Mouse (Mus musculus) thymus, postnatal 4 days (tissue): ENCODE measurements at regions not wholly inside any gene's neighbourhood (a gene's known extent, or its start where the extent isn't known, plus 50 kb on each side); places are given as distances from the start of the nearest gene placed in this dataset.

Experiments
- DNase-seq: peaks from one replicate; pipeline ENCODE4 v3.0.0; 2021

DNA sequence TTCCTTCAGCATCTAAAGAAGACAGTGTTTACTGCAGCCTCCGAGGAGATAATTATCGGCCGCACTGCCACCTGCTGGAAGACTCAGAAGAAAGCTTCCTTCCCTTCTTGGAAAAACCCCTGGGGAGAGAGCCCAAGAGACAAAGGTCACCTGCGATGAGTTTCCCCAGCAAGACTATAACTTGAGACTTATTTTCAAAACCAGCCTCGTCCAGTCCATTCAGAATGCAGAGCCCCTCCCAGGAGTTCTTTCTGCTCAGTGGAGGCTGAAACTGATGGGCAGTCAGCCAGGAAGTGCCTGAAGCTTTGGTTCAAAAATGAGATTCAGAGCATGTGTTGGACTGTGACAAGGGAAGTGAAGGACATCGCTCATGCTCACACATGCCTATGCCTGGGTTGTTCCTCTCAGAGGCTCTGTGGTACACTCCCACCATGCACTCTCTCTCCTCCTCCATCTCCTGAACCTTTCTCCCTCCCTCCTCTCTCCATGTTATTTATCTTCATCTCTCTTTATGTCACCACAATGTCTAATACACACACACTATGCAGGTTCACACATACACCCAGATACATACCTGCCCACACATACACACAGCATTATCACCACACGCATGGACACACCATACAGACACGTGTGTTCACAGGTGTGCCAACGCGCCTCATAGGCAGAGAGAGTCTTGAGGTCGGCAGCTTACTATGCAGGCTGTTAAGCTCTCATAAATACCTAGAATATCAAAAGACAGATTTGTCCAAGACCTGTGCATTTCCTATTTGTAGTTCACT is 78.3 kb upstream of the Pitrm1 start:
- DNase-seq = peak; percentile 59

DNA sequence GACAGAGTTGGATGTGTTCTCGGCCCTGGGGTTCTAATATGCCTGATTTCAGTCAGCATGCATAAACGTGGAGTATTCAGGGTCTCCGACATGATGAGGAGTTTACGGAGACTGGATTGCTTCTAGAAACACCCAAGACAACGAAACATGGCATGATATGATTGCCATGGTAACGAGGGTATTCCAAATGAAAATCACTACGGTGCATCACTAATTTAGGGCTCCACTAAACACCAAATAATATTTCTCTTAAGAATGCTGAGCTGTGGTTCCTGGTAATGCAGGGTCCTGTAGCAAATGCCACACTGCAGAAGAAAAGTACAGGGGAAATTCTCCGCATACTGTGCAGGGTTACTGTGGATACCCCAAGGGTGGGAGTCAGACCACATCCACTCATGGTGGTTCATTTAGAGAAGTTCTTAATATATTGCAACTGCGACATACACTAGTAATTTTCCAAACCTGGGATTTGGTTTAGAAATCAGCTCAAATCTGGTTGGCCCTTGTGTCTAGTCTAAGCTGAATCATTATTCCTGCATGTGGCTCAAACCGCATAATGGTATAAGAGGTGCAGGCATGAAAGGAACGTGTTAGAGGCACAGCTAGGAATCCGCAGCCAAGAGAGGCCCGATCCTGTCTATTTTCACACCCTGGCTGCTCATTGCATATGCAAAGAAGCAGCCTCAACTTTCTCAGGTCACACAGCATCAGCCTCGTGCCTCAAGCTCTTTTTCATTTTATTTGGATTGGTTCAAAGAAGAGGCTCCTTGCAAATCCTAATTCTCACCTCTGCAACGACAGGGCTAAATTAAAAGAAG is 77.5 kb upstream of the Pitrm1 start:
- no peak for DNase-seq

DNA sequence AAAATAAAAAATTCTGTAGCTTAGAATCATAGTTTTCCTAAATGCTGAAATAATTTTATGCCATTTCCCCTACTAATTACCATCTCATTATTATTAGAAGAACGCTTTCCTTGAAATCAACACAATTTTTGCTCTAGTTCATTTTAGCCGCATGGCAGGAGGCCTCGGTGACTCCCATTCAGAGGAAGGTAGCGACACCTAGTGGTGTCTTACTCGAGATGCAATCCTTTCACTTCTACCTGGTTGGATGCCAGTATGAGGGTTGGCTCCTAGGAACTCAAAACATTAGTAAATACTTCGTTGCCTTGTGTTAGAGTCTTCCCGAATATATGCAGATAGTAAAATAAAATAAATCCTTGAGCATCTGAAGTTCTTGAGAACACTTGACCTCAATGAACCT is 76.3 kb upstream of the Pitrm1 start:
- DNase-seq = peak; percentile 62

DNA sequence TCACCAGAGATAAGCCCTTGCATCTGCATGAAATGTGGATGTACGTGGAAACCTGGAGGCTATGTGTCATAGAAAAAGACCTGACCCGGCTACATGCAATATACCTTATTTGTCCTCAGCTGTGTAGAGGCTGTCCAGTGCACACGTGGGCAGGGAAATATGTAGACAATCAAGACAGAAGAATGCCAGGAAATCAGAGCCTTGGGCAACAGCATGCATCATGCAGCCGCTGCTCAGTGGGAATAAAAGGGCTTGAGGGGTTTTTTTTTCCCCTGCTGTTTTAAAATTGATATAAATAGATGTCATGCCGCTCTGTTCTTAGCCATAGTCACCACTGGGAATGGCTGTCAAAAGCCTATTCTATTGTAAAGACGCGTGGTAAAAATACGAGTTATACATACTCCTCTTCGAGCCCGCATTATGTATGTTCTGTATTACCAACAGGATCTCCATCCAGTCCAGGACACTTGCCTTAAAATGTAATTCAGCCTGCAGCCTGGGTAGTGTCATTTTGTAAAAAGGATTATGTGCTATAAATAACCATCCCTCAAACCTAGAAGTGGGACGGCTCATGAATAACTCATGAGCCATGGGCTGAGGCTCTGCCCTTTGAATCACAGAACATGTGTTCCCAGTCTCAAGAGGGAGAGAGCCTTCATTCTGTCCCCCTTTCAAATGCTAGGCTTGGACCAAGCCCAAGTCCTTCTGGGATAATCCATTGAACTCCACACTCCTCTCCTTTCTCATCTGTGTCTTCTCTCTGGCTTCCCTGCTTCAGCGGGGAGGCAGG is 74.4 kb upstream of the Pitrm1 start:
- DNase-seq = no peak

DNA sequence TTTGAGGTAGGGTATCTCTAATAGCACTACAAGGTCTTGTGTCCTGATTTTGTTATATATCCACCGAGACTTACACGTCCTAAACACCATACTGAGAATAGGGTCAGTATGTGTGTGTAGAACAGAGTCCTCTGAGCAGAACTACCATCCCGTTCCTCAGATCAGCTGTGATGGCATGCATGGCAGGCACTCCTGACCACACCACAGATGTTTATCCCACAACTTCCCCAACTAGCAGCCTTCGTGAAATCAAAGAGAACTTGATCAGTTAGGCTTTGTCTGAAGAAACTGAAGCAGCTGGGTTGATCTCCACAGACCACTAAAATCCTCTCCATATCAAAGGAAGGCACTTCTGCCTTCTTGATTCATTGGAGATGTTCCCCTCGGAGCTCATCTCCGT is 68.3 kb upstream of the Pitrm1 start:
- DNase-seq = no peak

DNA sequence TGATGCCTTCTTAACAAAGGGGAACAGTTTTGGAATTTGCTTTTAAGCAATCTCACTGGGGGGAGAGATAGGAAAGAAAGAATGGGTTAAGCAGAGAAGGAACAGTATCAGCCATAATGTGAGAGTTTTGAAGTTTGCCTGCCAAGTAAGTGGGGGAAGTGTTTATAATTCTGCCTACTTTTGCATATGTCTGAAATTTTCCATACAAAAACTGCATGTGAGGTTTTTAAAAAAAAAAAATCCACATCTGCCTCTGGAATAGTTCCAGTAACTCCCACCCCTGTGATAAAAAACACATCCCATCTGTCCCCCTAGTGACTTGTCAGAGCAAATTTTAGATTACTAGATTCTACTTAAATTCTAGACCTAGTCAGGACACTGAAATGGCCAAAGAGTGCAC is 63.5 kb upstream of the Pitrm1 start:
- no peak for DNase-seq

DNA sequence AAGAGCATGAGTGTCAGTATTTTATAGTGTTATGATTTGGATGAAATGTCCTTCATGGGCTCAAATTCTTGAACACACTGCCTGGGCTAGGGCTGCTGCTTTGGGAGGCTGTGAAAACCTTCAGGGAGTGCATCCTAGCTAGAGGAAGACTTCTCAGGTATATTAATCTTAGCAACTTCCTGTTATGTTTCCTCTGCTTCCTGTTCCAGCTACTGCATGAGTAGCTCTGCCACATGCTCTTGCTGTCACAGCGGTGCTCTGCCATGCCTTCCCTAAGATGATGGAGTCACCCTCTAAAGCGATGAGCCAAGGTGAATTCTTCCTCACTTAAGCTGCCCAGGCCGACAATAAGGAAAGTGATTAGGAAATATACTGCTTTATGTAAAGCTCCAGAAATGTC is 60.1 kb upstream of the Pitrm1 start:
- DNase-seq = no peak

DNA sequence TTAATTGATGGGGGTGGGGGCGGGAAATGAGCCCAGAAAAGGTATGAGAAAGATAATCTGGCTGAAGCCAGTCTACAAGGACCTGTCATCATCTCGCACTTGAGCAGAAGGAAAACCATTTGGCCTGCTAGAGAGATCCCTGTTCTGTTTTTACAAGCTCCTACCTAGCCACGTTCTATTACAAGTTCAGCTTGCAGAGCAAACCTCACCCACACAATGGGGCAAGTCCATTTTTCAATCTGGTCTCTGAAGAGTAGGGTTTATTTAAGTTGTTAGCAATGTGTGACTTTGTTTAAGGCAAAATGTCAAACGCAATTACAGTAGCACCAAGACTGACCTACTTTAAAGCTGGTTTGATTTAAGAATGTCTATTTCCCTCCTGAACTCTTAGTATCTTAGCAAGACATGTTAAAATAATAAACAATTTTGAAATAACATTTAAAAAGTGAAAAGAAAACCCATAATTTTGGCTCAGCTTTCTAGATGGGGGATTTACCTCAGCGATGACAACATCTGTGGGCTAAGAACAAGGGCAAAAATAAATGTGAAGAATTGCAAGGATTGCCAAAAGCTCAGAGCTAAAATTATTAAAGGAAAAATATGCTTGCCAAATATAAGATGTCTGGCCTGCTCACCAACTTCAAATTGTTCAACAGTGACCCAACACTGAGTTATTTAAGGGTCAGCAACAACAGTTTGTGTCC is 54.9 kb upstream of the Pitrm1 start:
- DNase-seq = no peak
